1 mouse cellular context compared by ENCODE assay signal in genomic region chr7:13269394-13269793, GRCm38 (mm10).
TF ChIP-seq lines count a peak whose summit lies in the region.

No protein-coding gene starts in this region.

TF ChIP-seq in ES-E14, 5 proteins besides CTCF, POLR2A, EP300 and RAD21:
- TF ChIP-seq CHD2 (IDR thresholded peaks at IDR 0.05; ENCODE audit: low read depth, low read length) = no peak
- no peak for TF ChIP-seq ZC3H11A (IDR thresholded peaks at IDR 0.05; ENCODE audit: borderline replicate concordance, low read depth, low read length)
- no peak for TF ChIP-seq HCFC1 (IDR thresholded peaks at IDR 0.05; ENCODE audit: borderline replicate concordance, insufficient read depth, low read length)
- no peak for TF ChIP-seq MAFK (IDR thresholded peaks at IDR 0.05; ENCODE audit: insufficient read depth, low read depth, low read length)
- TF ChIP-seq ZNF384 (IDR thresholded peaks at IDR 0.05; ENCODE audit: low read depth, low read length) = no peak
TF ChIP-seq in ES-E14: peak in this region for 0.
